Mouse (Mus musculus) megakaryocyte, embryonic 14.5 days (primary cell): ENCODE data around the gene Icam5. TPM values are rescaled to one million over a fixed set of nuclear protein-coding genes. Genes with fewer than 3 reads are reported as not detected.
A peak's percentile ranks its signal among the peaks of the same experiment; 100 is the strongest.

Experiments
- H3K27me3 ChIP-seq: replicated peaks from 2 replicates; pipeline ENCODE3; 2012; ENCODE audit warnings: inconsistent platforms
- H3K36me3 ChIP-seq: replicated peaks from 2 replicates; pipeline ENCODE3; 2012; ENCODE audit warnings: low read length, inconsistent platforms, mixed read lengths
- H3K4me1 ChIP-seq: 2 replicates; pipeline ENCODE4 v1.6.1; 2012; ENCODE audit warnings: inconsistent platforms
- H3K4me3 ChIP-seq: replicated peaks from 2 replicates; pipeline ENCODE3; 2012; ENCODE audit warnings: moderate library complexity, mild to moderate bottlenecking, inconsistent platforms
- H3K9me3 ChIP-seq: 2 replicates; pipeline ENCODE4 v1.6.1; 2012; ENCODE audit warnings: inconsistent platforms
- FLI1 ChIP-seq: IDR thresholded peaks from 2 replicates; pipeline ENCODE4 v1.6.1; 2012; ENCODE audit warnings: low read length, inconsistent platforms, mixed read lengths
- GATA1 ChIP-seq: IDR thresholded peaks from 3 replicates; pipeline ENCODE4 v1.6.1; 2012; ENCODE audit warnings: mixed read lengths, low read length, inconsistent platforms, borderline replicate concordance
- polyA plus RNA-seq: library from polyadenylated mRNA; stranded (reverse); fragments of >175 nt; gene quantifications from 2 replicates; pipeline ENCODE4 v1.2.3, GENCODE M21; 2012; ENCODE audit warnings: low replicate concordance; ENCODE audit not compliant: insufficient read depth

The Icam5 gene
- polyA plus RNA-seq, 1 experiment, result 3.0 TPM

- peaks cover 17% of the 10 kb centered on the region for H3K36me3 ChIP-seq
- no peak for TF ChIP-seq FLI1
- TF ChIP-seq GATA1, result no peak
- H3K27me3 ChIP-seq, result peaks cover 28% of the 10 kb centered on the region
- no peaks in the 10 kb centered on the region for H3K9me3 ChIP-seq
- peak overlapping the region; percentile 74 for H3K4me3 ChIP-seq
- peaks cover 53% of the 10 kb centered on the region for H3K4me1 ChIP-seq
Observed at GRCm38 (mm10) chr9:21012368-21012767, 19.5 kb upstream of the Icam5 start.

GRCm38 (mm10) chr9:21014691-21015570 lies 16.9 kb upstream of the Icam5 start:
- Histone ChIP-seq H3K4me3 (peak overlapping the region; percentile 93), H3K27me3 (peaks cover 43% of the 10 kb centered on the region), H3K36me3 (peaks cover 10% of the 10 kb centered on the region), H3K9me3 (no peaks in the 10 kb centered on the region), H3K4me1 (peaks cover 60% of the 10 kb centered on the region)
- TF ChIP-seq GATA1 (no peak), FLI1 (no peak)

- H3K4me1 ChIP-seq, result peaks cover 56% of the 10 kb centered on the region
- TF ChIP-seq GATA1, result no peak
- TF ChIP-seq FLI1, result no peak
- H3K4me3 ChIP-seq, result peak within 1 kb of the TSS; percentile 93
- H3K36me3 ChIP-seq, result peaks cover 10% of the 10 kb centered on the region
- no peaks in the 10 kb centered on the region for H3K9me3 ChIP-seq
- H3K27me3 ChIP-seq, result peaks cover 45% of the 10 kb centered on the region
Observed at GRCm38 (mm10) chr9:21015571-21016130, 16.2 kb upstream of the Icam5 start, which contains the start of gene Icam1. Icam1 (plus strand) TSS chr9:21015985.

- H3K4me3 ChIP-seq, result peak overlapping the region; percentile 93
- TF ChIP-seq FLI1 (no peak), GATA1 (no peak)
- no peaks in the 10 kb centered on the region for H3K9me3 ChIP-seq
- H3K27me3 ChIP-seq, result peaks cover 50% of the 10 kb centered on the region
- H3K36me3 ChIP-seq, result peaks cover 16% of the 10 kb centered on the region
- H3K4me1 ChIP-seq, result peaks cover 55% of the 10 kb centered on the region
Observed at GRCm38 (mm10) chr9:21016331-21017176, 15.3 kb upstream of the Icam5 start.

- no peaks in the 10 kb centered on the region for H3K9me3 ChIP-seq
- no peak for TF ChIP-seq FLI1
- no peak for TF ChIP-seq GATA1
- H3K36me3 ChIP-seq, result peaks cover 16% of the 10 kb centered on the region
- H3K4me3 ChIP-seq, result peak overlapping the region; percentile 93
- H3K27me3 ChIP-seq, result peaks cover 56% of the 10 kb centered on the region
- H3K4me1 ChIP-seq, result peaks cover 54% of the 10 kb centered on the region
Observed at GRCm38 (mm10) chr9:21017177-21017575, 14.7 kb upstream of the Icam5 start.

GRCm38 (mm10) chr9:21018600-21018999 lies 13.3 kb upstream of the Icam5 start:
- H3K4me1 ChIP-seq, result peaks cover 49% of the 10 kb centered on the region
- H3K27me3 ChIP-seq, result peaks cover 60% of the 10 kb centered on the region
- TF ChIP-seq FLI1 (no peak), GATA1 (no peak)
- peak overlapping the region; percentile 73 for H3K4me3 ChIP-seq
- no peaks in the 10 kb centered on the region for H3K9me3 ChIP-seq
- peaks cover 16% of the 10 kb centered on the region for H3K36me3 ChIP-seq

GRCm38 (mm10) chr9:21021363-21021762 lies 10.5 kb upstream of the Icam5 start:
- H3K36me3 ChIP-seq, result peaks cover 24% of the 10 kb centered on the region
- H3K4me1 ChIP-seq, result peaks cover 25% of the 10 kb centered on the region
- peaks cover 50% of the 10 kb centered on the region for H3K27me3 ChIP-seq
- H3K4me3 ChIP-seq, result no peak overlapping the region
- no peaks in the 10 kb centered on the region for H3K9me3 ChIP-seq
- no peak for TF ChIP-seq FLI1
- TF ChIP-seq GATA1, result no peak

- H3K36me3 ChIP-seq, result peaks cover 32% of the 10 kb centered on the region
- TF ChIP-seq FLI1 (no peak), GATA1 (no peak)
- H3K9me3 ChIP-seq, result no peaks in the 10 kb centered on the region
- H3K4me1 ChIP-seq, result peaks cover 19% of the 10 kb centered on the region
- peaks cover 50% of the 10 kb centered on the region for H3K27me3 ChIP-seq
- peak overlapping the region; percentile 48 for H3K4me3 ChIP-seq
Observed at GRCm38 (mm10) chr9:21022288-21022687, 9.6 kb upstream of the Icam5 start.

GRCm38 (mm10) chr9:21022726-21023125 lies 9.1 kb upstream of the Icam5 start:
- TF ChIP-seq GATA1 (no peak), FLI1 (no peak)
- Histone ChIP-seq H3K9me3 (no peaks in the 10 kb centered on the region), H3K36me3 (peaks cover 35% of the 10 kb centered on the region), H3K4me3 (no peak overlapping the region), H3K27me3 (peaks cover 48% of the 10 kb centered on the region), H3K4me1 (peaks cover 19% of the 10 kb centered on the region)
